ENCODE assay signal across 20 mouse cellular contexts in genomic region chr15:78859311-78859710, GRCm38 (mm10). TPM values are rescaled to one million over a fixed set of nuclear protein-coding genes. Genes with fewer than 3 reads are reported as not detected.
DNase-seq lines count a peak whose midpoint lies in the region; ATAC-seq and TF ChIP-seq lines count a peak whose summit lies in the region.
"Had no signal": no experiment of that assay in that cellular context is flagged by ENCODE, and none has a peak within 500 bp of the region (broad histone marks: within the 10 kb centered on the region; RNA-seq: fewer than 3 reads in every experiment).

No protein-coding gene starts in this region.

- no peak overlapping the region for H3K4me3 ChIP-seq in forebrain, embryonic 10.5 days
- H3K4me3 ChIP-seq in forebrain, postnatal 0 days (ENCODE audit: low read depth, low read length) = no peak overlapping the region
- no peak overlapping the region for H3K4me3 ChIP-seq in lung, postnatal 0 days (ENCODE audit: low read depth, low read length)
- H3K4me3 ChIP-seq in embryonic facial prominence, embryonic 10.5 days = no peak overlapping the region
- no peak overlapping the region for H3K4me3 ChIP-seq in stomach, postnatal 0 days (ENCODE audit: low read depth, low read length)
- H3K4me3 ChIP-seq: embryonic facial prominence, embryonic 12.5 days; neural tube, embryonic 12.5 days; stomach, embryonic 15.5 days had no signal

- TF ChIP-seq CTCF in forebrain, postnatal 0 days (IDR thresholded peaks at IDR 0.05; ENCODE audit: low read depth) = no peak
- TF ChIP-seq CTCF in lung, postnatal 0 days (IDR thresholded peaks at IDR 0.05) = peak; percentile 14; the same call in 1 of the 2 replicates
- TF ChIP-seq CTCF in stomach, postnatal 0 days (IDR thresholded peaks at IDR 0.05; ENCODE audit: low read depth) = no peak

- H3K36me3 ChIP-seq in forebrain, embryonic 10.5 days (replicated peaks) = no peaks in the 10 kb centered on the region
- no peaks in the 10 kb centered on the region for H3K36me3 ChIP-seq in forebrain, postnatal 0 days (ENCODE audit: insufficient read depth)
- H3K36me3 ChIP-seq in lung, postnatal 0 days (ENCODE audit: insufficient read depth, low read length) = no peaks in the 10 kb centered on the region
- no peaks in the 10 kb centered on the region for H3K36me3 ChIP-seq in embryonic facial prominence, embryonic 10.5 days (replicated peaks)
- H3K36me3 ChIP-seq in stomach, postnatal 0 days (ENCODE audit: control insufficient read depth, insufficient read depth, low read length) = no peaks in the 10 kb centered on the region
- H3K36me3 ChIP-seq: embryonic facial prominence, embryonic 12.5 days; neural tube, embryonic 12.5 days; stomach, embryonic 15.5 days had no signal

- ATAC-seq in forebrain, postnatal 0 days = no peak
- ATAC-seq in lung, postnatal 0 days = no peak
- no peak for ATAC-seq in stomach, postnatal 0 days (ENCODE audit: low FRiP score, low TSS enrichment)
- ATAC-seq in activated CD4-positive, CD25-positive, alpha-beta regulatory T cell, adult 4 months = no peak

- H3K27ac ChIP-seq in forebrain, embryonic 10.5 days = 0 out of 2 replicates have a peak overlapping the region, but pooled peaks have one; percentile 9
- H3K27ac ChIP-seq in forebrain, postnatal 0 days (ENCODE audit: low read depth, low read length) = no peak overlapping the region
- no peak overlapping the region for H3K27ac ChIP-seq in lung, postnatal 0 days (ENCODE audit: low read length)
- peak overlapping the region; percentile 41; the same call in 1 of the 2 replicates for H3K27ac ChIP-seq in embryonic facial prominence, embryonic 10.5 days (replicated peaks)
- no peak overlapping the region for H3K27ac ChIP-seq in stomach, postnatal 0 days (replicated peaks)
- H3K27ac ChIP-seq: embryonic facial prominence, embryonic 12.5 days; liver, embryonic 14.5 days; neural tube, embryonic 12.5 days; stomach, embryonic 15.5 days had no signal

- no peaks in the 10 kb centered on the region for H3K9me3 ChIP-seq in forebrain, embryonic 10.5 days
- H3K9me3 ChIP-seq in forebrain, postnatal 0 days (ENCODE audit: low read length) = no peaks in the 10 kb centered on the region
- H3K9me3 ChIP-seq in lung, postnatal 0 days (ENCODE audit: low read length) = no peaks in the 10 kb centered on the region
- no peaks in the 10 kb centered on the region for H3K9me3 ChIP-seq in embryonic facial prominence, embryonic 10.5 days
- no peaks in the 10 kb centered on the region for H3K9me3 ChIP-seq in stomach, postnatal 0 days (ENCODE audit: control insufficient read depth, low read length)
- H3K9me3 ChIP-seq: embryonic facial prominence, embryonic 12.5 days; neural tube, embryonic 12.5 days; stomach, embryonic 15.5 days had no signal

- no peak for DNase-seq in forebrain, embryonic 10.5 days (ENCODE audit: extremely low spot score, low spot score)
- no peak for DNase-seq in forebrain, postnatal 0 days
- no peak for DNase-seq in lung, postnatal 0 days (ENCODE audit: low spot score)
- no peak for DNase-seq in lung, postnatal 10 days
- no peak for DNase-seq in embryonic facial prominence, embryonic 10.5 days (ENCODE audit: low spot score)
- no peak for DNase-seq in stomach, postnatal 0 days (ENCODE audit: low spot score)
- DNase-seq in thymus, postnatal 10 days (ENCODE audit: low spot score in 2 of 2) = no peak
- DNase-seq: adrenal gland, postnatal 25 days; heart, postnatal 4 days; left cerebral cortex, postnatal 4 days had no signal

- TF ChIP-seq EP300 in lung, postnatal 0 days (IDR thresholded peaks at IDR 0.05) = no peak
- no peak for TF ChIP-seq EP300 in stomach, postnatal 0 days (optimal IDR thresholded peaks at IDR 0.05)

- H3K27me3 ChIP-seq in forebrain, embryonic 10.5 days (ENCODE audit: poor library complexity, severe bottlenecking) = no peaks in the 10 kb centered on the region
- no peaks in the 10 kb centered on the region for H3K27me3 ChIP-seq in forebrain, postnatal 0 days (ENCODE audit: insufficient read depth, low read length)
- H3K27me3 ChIP-seq in lung, postnatal 0 days (replicated peaks; ENCODE audit: insufficient read depth, low read length) = no peaks in the 10 kb centered on the region
- H3K27me3 ChIP-seq in embryonic facial prominence, embryonic 10.5 days (replicated peaks; ENCODE audit: low read depth, poor library complexity, severe bottlenecking) = 0 out of 2 replicates have a peak, but pooled peaks cover 4% of the 10 kb centered on the region
- H3K27me3 ChIP-seq in stomach, postnatal 0 days (ENCODE audit: control insufficient read depth, insufficient read depth, low read length) = no peaks in the 10 kb centered on the region
- H3K27me3 ChIP-seq: embryonic facial prominence, embryonic 12.5 days; neural tube, embryonic 12.5 days; stomach, embryonic 15.5 days had no signal

- WGBS in forebrain, embryonic 10.5 days = 82% methylated on average over 4 of the region's 4 CpGs
- 73% methylated on average over 4 of the region's 4 CpGs for WGBS in forebrain, postnatal 0 days
- WGBS in lung, postnatal 0 days = 61% methylated on average over 4 of the region's 4 CpGs
- WGBS in embryonic facial prominence, embryonic 10.5 days = 77% methylated on average over 4 of the region's 4 CpGs
- WGBS in stomach, postnatal 0 days = 75% methylated on average over 4 of the region's 4 CpGs

- peaks cover 17% of the 10 kb centered on the region for H3K4me1 ChIP-seq in forebrain, embryonic 10.5 days
- H3K4me1 ChIP-seq in forebrain, postnatal 0 days (ENCODE audit: insufficient read depth) = no peaks in the 10 kb centered on the region
- no peaks in the 10 kb centered on the region for H3K4me1 ChIP-seq in lung, postnatal 0 days (ENCODE audit: insufficient read depth, low read depth, low read length)
- peaks cover 24% of the 10 kb centered on the region for H3K4me1 ChIP-seq in embryonic facial prominence, embryonic 10.5 days
- H3K4me1 ChIP-seq in stomach, postnatal 0 days (replicated peaks; ENCODE audit: control insufficient read depth, insufficient read depth) = no peaks in the 10 kb centered on the region
- H3K4me1 ChIP-seq: neural tube, embryonic 12.5 days had no signal

- H3K9ac ChIP-seq in forebrain, postnatal 0 days = no peak overlapping the region
- no peak overlapping the region for H3K9ac ChIP-seq in lung, postnatal 0 days (replicated peaks; ENCODE audit: low read depth)
- H3K9ac ChIP-seq in stomach, postnatal 0 days (ENCODE audit: low read length) = 0 out of 2 replicates have a peak overlapping the region, but pooled peaks have one; percentile 4
- H3K9ac ChIP-seq: embryonic facial prominence, embryonic 12.5 days; liver, embryonic 14.5 days; neural tube, embryonic 12.5 days; stomach, embryonic 15.5 days had no signal

- H3K4me2 ChIP-seq in forebrain, postnatal 0 days (ENCODE audit: low read depth) = no peak overlapping the region
- no peak overlapping the region for H3K4me2 ChIP-seq in lung, postnatal 0 days (replicated peaks; ENCODE audit: low read depth, low read length)
- no peak overlapping the region for H3K4me2 ChIP-seq in stomach, postnatal 0 days (replicated peaks; ENCODE audit: low read depth)
- H3K4me2 ChIP-seq: embryonic facial prominence, embryonic 12.5 days; heart, embryonic 11.5 days; neural tube, embryonic 12.5 days; stomach, embryonic 15.5 days had no signal

RNA-seq across cellular contexts. Expression of gene Lgals2, which starts 4.0 kb away (rescaled TPM):
- polyA plus RNA-seq in forebrain, embryonic 10.5 days (2016; fragmentation: Nextera tagmentation; extraction: Ambion mirVana) = not detected in 2 replicates
- total RNA-seq in forebrain, postnatal 0 days (2014; rRNA removed) = not detected in 2 replicates
- 0.52 TPM in 1 of 2 replicates, not detected in the other for polyA plus RNA-seq in forebrain, postnatal 0 days (2015; fragmentation: Nextera tagmentation; extraction: Ambion mirVana)
- polyA plus RNA-seq in lung, postnatal 0 days (2015; fragmentation: Nextera tagmentation; extraction: Ambion mirVana) = 1.6 and 2.4 TPM in 2 replicates
- polyA plus RNA-seq in embryonic facial prominence, embryonic 10.5 days (2016; fragmentation: Nextera tagmentation; extraction: Ambion mirVana) = not detected in 2 replicates
- polyA plus RNA-seq in stomach, postnatal 0 days (2015; fragmentation: Nextera tagmentation; extraction: Ambion mirVana) = 39.4 and 39.5 TPM in 2 replicates
- not detected for polyA plus RNA-seq in activated CD4-positive, CD25-positive, alpha-beta regulatory T cell, adult 4 months (2017; shearing (Covaris generic))
- total RNA-seq: adrenal gland, postnatal 25 days; CH12.LX; gastrocnemius, postnatal 4 days; heart, postnatal 4 days; layer of hippocampus, postnatal 25 days; left cerebral cortex, postnatal 4 days; midbrain, postnatal 0 days had no signal
- polyA plus RNA-seq: embryonic facial prominence, embryonic 12.5 days; midbrain, postnatal 0 days; neural tube, embryonic 12.5 days had no signal

RNA-seq across cellular contexts. Expression of gene Cdc42ep1, which starts 16.9 kb away (rescaled TPM):
- 12.6 and 12.7 TPM in 2 replicates for polyA plus RNA-seq in forebrain, embryonic 10.5 days (2016; fragmentation: Nextera tagmentation; extraction: Ambion mirVana)
- total RNA-seq in forebrain, postnatal 0 days (2014; rRNA removed) = 8.3 and 8.6 TPM in 2 replicates
- 10.6 and 13.5 TPM in 2 replicates for polyA plus RNA-seq in forebrain, postnatal 0 days (2015; fragmentation: Nextera tagmentation; extraction: Ambion mirVana)
- polyA plus RNA-seq in lung, postnatal 0 days (2015; fragmentation: Nextera tagmentation; extraction: Ambion mirVana) = 107 and 109 TPM in 2 replicates
- 19.9 and 20.8 TPM in 2 replicates for polyA plus RNA-seq in embryonic facial prominence, embryonic 10.5 days (2016; fragmentation: Nextera tagmentation; extraction: Ambion mirVana)
- polyA plus RNA-seq in stomach, postnatal 0 days (2015; fragmentation: Nextera tagmentation; extraction: Ambion mirVana) = 37.7 and 45.4 TPM in 2 replicates
- polyA plus RNA-seq in activated CD4-positive, CD25-positive, alpha-beta regulatory T cell, adult 4 months (2017; shearing (Covaris generic)) = not detected
- total RNA-seq: CH12.LX had no signal

RNA-seq across cellular contexts. Expression of gene Gga1, which starts 17.7 kb away (rescaled TPM):
- 46.8 and 52.6 TPM in 2 replicates for polyA plus RNA-seq in forebrain, embryonic 10.5 days (2016; fragmentation: Nextera tagmentation; extraction: Ambion mirVana)
- total RNA-seq in forebrain, postnatal 0 days (2014; rRNA removed) = 37.0 and 42.9 TPM in 2 replicates
- polyA plus RNA-seq in forebrain, postnatal 0 days (2015; fragmentation: Nextera tagmentation; extraction: Ambion mirVana) = 54.8 and 55.7 TPM in 2 replicates
- 49.7 and 51.5 TPM in 2 replicates for polyA plus RNA-seq in lung, postnatal 0 days (2015; fragmentation: Nextera tagmentation; extraction: Ambion mirVana)
- 52.0 and 53.5 TPM in 2 replicates for polyA plus RNA-seq in embryonic facial prominence, embryonic 10.5 days (2016; fragmentation: Nextera tagmentation; extraction: Ambion mirVana)
- 35.6 and 39.3 TPM in 2 replicates for polyA plus RNA-seq in stomach, postnatal 0 days (2015; fragmentation: Nextera tagmentation; extraction: Ambion mirVana)
- polyA plus RNA-seq in activated CD4-positive, CD25-positive, alpha-beta regulatory T cell, adult 4 months (2017; shearing (Covaris generic)) = 10 to 100 TPM; 13.8 to 18.1 TPM

RNA-seq across cellular contexts. Expression of gene Gm49510, which starts 40.2 kb away (rescaled TPM):
- polyA plus RNA-seq in forebrain, embryonic 10.5 days (2016; fragmentation: Nextera tagmentation; extraction: Ambion mirVana) = 0.23 and 0.35 TPM in 2 replicates
- total RNA-seq in forebrain, postnatal 0 days (2014; rRNA removed) = not detected in 2 replicates
- not detected in 2 replicates for polyA plus RNA-seq in forebrain, postnatal 0 days (2015; fragmentation: Nextera tagmentation; extraction: Ambion mirVana)
- 0.10 and 0.42 TPM in 2 replicates for polyA plus RNA-seq in lung, postnatal 0 days (2015; fragmentation: Nextera tagmentation; extraction: Ambion mirVana)
- polyA plus RNA-seq in embryonic facial prominence, embryonic 10.5 days (2016; fragmentation: Nextera tagmentation; extraction: Ambion mirVana) = 0.34 and 0.74 TPM in 2 replicates
- 0.27 and 0.28 TPM in 2 replicates for polyA plus RNA-seq in stomach, postnatal 0 days (2015; fragmentation: Nextera tagmentation; extraction: Ambion mirVana)
- polyA plus RNA-seq in activated CD4-positive, CD25-positive, alpha-beta regulatory T cell, adult 4 months (2017; shearing (Covaris generic)) = not detected
- total RNA-seq: adrenal gland, postnatal 25 days; gastrocnemius, postnatal 4 days; layer of hippocampus, postnatal 25 days; left cerebral cortex, postnatal 4 days had no signal

RNA-seq across cellular contexts. Expression of gene Sh3bp1, which starts 40.3 kb away (rescaled TPM):
- 21.0 and 21.5 TPM in 2 replicates for polyA plus RNA-seq in forebrain, embryonic 10.5 days (2016; fragmentation: Nextera tagmentation; extraction: Ambion mirVana)
- 2.0 and 6.4 TPM in 2 replicates for total RNA-seq in forebrain, postnatal 0 days (2014; rRNA removed)
- polyA plus RNA-seq in forebrain, postnatal 0 days (2015; fragmentation: Nextera tagmentation; extraction: Ambion mirVana) = 3.3 and 4.3 TPM in 2 replicates
- polyA plus RNA-seq in lung, postnatal 0 days (2015; fragmentation: Nextera tagmentation; extraction: Ambion mirVana) = 12.7 and 12.8 TPM in 2 replicates
- 35.6 and 36.1 TPM in 2 replicates for polyA plus RNA-seq in embryonic facial prominence, embryonic 10.5 days (2016; fragmentation: Nextera tagmentation; extraction: Ambion mirVana)
- polyA plus RNA-seq in stomach, postnatal 0 days (2015; fragmentation: Nextera tagmentation; extraction: Ambion mirVana) = 22.7 and 27.4 TPM in 2 replicates
- 10 to 100 TPM; 43.8 to 75.5 TPM for polyA plus RNA-seq in activated CD4-positive, CD25-positive, alpha-beta regulatory T cell, adult 4 months (2017; shearing (Covaris generic))

Comparison
In these comparisons a context has a peak if more than half of its experiments do, and no peak if none do; other contexts are left out.
1. H3K27ac ChIP-seq: peak in forebrain, embryonic 10.5 days (single experiment) and embryonic facial prominence, embryonic 10.5 days (single experiment); none in forebrain, postnatal 0 days (single experiment), lung, postnatal 0 days (single experiment) and stomach, postnatal 0 days (single experiment).
2. RNA of gene Lgals2, which starts 4.0 kb away (polyA plus RNA-seq): 39.4 to 39.5 TPM in stomach, postnatal 0 days; 1.6 to 2.4 TPM in lung, postnatal 0 days, 0.52 TPM in forebrain, postnatal 0 days, not detected in embryonic facial prominence, embryonic 10.5 days, not detected in forebrain, embryonic 10.5 days and not detected in activated CD4-positive, CD25-positive, alpha-beta regulatory T cell, adult 4 months; every median in the first group is over 10 times any median in the second.
3. RNA of gene Cdc42ep1, which starts 16.9 kb away (polyA plus RNA-seq): 107 to 109 TPM in lung, postnatal 0 days, 37.7 to 45.4 TPM in stomach, postnatal 0 days, 19.9 to 20.8 TPM in embryonic facial prominence, embryonic 10.5 days, 10.6 to 13.5 TPM in forebrain, postnatal 0 days and 12.6 to 12.7 TPM in forebrain, embryonic 10.5 days; not detected in activated CD4-positive, CD25-positive, alpha-beta regulatory T cell, adult 4 months; every median in the first group is over 10 times any median in the second.